Mouse (Mus musculus) hindbrain, embryonic 10.5 days (tissue): ENCODE measurements around the gene Slc2a12. TPM values are rescaled to one million over a fixed set of nuclear protein-coding genes. Genes with fewer than 3 reads are reported as not detected.

Experiments
- polyA plus RNA-seq: library from polyadenylated mRNA; unstranded; fragments of >200 nt; fragmentation: Nextera tagmentation; extraction: Ambion mirVana; gene quantifications from 2 replicates; pipeline ENCODE4 v1.2.1, GENCODE M21; 2016

Slc2a12 gene
- polyA plus RNA-seq, 1 experiment from 2014 or later, result 2.0 TPM

Other genes with a start within 250 kb of the Slc2a12 start
- gene Tbpl1, start 86.9 kb downstream of the Slc2a12 start, polyA plus RNA-seq, result 98.9 and 100 TPM in 2 replicates
- 0.27 and 0.65 TPM in 2 replicates for gene Tcf21, start 175.2 kb downstream of the Slc2a12 start, polyA plus RNA-seq